Mouse (Mus musculus) testis, adult 2 months (tissue): Measurements from ENCODE around the gene Adssl1. TPM values are rescaled to one million over a fixed set of nuclear protein-coding genes. Genes with fewer than 3 reads are reported as not detected.
A peak's percentile ranks its signal among the peaks of the same experiment; 100 is the strongest.

ENCODE experiments used
- H3K27ac ChIP-seq: fragments of 200-500 bp; 2 replicates; pipeline ENCODE4 v1.5.1; 2012; ENCODE audit warnings: low read depth, low read length; ENCODE audit not compliant: control insufficient read depth, insufficient read depth
- H3K27me3 ChIP-seq: fragments of 200-500 bp; 2 replicates; pipeline ENCODE4 v1.6.1; 2012; ENCODE audit warnings: mild to moderate bottlenecking, low read length, moderate library complexity; ENCODE audit not compliant: control insufficient read depth, insufficient read depth
- H3K36me3 ChIP-seq: fragments of 200-500 bp; 2 replicates; pipeline ENCODE4 v1.6.1; 2012; ENCODE audit warnings: mild to moderate bottlenecking, low read length; ENCODE audit not compliant: control insufficient read depth, insufficient read depth
- H3K4me1 ChIP-seq: fragments of 200-500 bp; 2 replicates; pipeline ENCODE4 v1.6.1; 2012; ENCODE audit warnings: low read length; ENCODE audit not compliant: control insufficient read depth, insufficient read depth
- H3K4me3 ChIP-seq: fragments of 200-500 bp; 2 replicates; pipeline ENCODE4 v1.5.1; 2012; ENCODE audit warnings: low read depth, mild to moderate bottlenecking, low read length, moderate library complexity, mixed read lengths; ENCODE audit not compliant: control insufficient read depth
- CTCF ChIP-seq: fragments of 200-500 bp; IDR thresholded peaks from 2 replicates; pipeline ENCODE4 v1.5.1; 2012; ENCODE audit warnings: low read depth, mild to moderate bottlenecking, inconsistent platforms, low read length, moderate library complexity; ENCODE audit not compliant: control insufficient read depth, insufficient read depth, insufficient replicate concordance
- POLR2A ChIP-seq: fragments of 200-500 bp; IDR thresholded peaks from 2 replicates; pipeline ENCODE4 v1.6.1; 2012; ENCODE audit warnings: low read depth, mild to moderate bottlenecking, inconsistent platforms, low read length, moderate library complexity; ENCODE audit not compliant: control insufficient read depth
- polyA plus RNA-seq: library from polyadenylated mRNA; depleted of rRNA; stranded (reverse); fragments of >200 nt; gene quantifications from 2 replicates; pipeline ENCODE4 v1.2.3, GENCODE M21; 2012

The Adssl1 gene
- polyA plus RNA-seq, 1 experiment, result 8.9 TPM

DNA sequence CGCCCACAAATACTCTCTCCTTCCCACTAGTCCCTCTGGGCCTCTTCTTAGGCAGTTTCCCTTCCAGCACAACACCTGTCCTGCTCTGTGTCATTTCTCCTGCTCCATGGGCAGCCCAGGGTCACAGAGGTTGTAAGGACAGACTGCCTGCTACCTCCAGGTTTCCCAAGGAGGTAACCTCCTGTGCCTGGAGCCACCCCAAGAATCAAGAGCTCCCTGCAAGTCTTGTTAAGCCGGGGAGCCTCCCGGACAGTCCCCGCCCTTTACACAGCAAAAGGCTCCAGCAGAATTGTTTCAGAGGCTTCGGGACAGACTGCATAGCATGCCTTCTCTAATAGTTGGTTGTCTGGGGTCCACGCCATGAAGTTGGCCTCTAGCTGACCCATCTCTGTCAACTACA, 6.6 kb downstream of the Adssl1 start:
- TF ChIP-seq POLR2A, result no peak
- no peak for TF ChIP-seq CTCF
- no peaks in the 10 kb centered on the region for H3K27me3 ChIP-seq
- peaks cover 9% of the 10 kb centered on the region for H3K4me1 ChIP-seq
- no peak overlapping the region for H3K27ac ChIP-seq
- H3K4me3 ChIP-seq, result no peak overlapping the region
- H3K36me3 ChIP-seq, result no peaks in the 10 kb centered on the region

DNA sequence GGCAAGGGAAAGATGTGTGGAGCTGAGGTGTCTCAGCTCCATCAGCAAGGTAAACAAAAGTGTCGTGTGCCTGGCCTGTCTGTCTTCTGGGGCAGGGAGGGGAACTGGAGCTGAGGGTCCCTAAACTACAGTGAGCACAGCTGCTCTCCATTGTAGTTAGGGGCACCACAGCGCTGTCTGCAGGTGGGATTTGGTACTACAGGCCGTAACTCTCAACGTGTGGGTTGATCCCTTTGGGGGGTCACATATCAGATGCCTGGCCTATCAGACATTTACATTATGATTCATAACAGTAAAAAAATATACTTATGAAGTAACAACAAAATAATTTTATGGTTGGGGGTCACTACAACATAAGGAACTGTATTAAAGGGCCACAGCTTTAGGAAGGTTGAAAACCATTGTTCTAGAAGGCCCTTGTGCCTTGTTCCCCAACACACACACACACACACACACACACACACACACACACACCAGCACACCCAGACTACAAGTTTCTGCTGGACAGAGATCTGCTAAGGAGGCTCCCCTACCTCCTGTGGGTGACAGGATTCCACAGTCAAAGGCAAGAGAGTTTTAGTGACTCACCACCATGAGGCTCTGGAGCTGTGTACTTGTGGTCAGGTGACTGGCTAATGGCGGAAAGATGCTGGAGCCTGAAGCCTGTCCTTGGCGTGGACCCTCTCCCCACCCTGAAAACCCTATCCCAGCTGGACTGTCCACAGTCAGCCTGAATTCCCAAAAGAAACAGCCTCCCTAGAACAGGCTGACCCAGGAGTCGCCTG, 7.4 kb downstream of the Adssl1 start:
- Histone ChIP-seq H3K36me3 (no peaks in the 10 kb centered on the region), H3K27me3 (no peaks in the 10 kb centered on the region), H3K4me1 (peaks cover 9% of the 10 kb centered on the region), H3K4me3 (no peak overlapping the region), H3K27ac (no peak overlapping the region)
- TF ChIP-seq CTCF, result peak; percentile 80; the same call in 1 of the 2 replicates
- TF ChIP-seq POLR2A, result no peak

- no peak overlapping the region for H3K27ac ChIP-seq
- H3K27me3 ChIP-seq, result no peaks in the 10 kb centered on the region
- peaks cover 9% of the 10 kb centered on the region for H3K4me1 ChIP-seq
- no peak for TF ChIP-seq POLR2A
- TF ChIP-seq CTCF, result no peak
- no peaks in the 10 kb centered on the region for H3K36me3 ChIP-seq
- peak overlapping the region; percentile 3; the same call in 1 of the 2 replicates for H3K4me3 ChIP-seq
Measured at GRCm38 (mm10) chr12:112628197-112628596, 8.4 kb downstream of the Adssl1 start.

DNA sequence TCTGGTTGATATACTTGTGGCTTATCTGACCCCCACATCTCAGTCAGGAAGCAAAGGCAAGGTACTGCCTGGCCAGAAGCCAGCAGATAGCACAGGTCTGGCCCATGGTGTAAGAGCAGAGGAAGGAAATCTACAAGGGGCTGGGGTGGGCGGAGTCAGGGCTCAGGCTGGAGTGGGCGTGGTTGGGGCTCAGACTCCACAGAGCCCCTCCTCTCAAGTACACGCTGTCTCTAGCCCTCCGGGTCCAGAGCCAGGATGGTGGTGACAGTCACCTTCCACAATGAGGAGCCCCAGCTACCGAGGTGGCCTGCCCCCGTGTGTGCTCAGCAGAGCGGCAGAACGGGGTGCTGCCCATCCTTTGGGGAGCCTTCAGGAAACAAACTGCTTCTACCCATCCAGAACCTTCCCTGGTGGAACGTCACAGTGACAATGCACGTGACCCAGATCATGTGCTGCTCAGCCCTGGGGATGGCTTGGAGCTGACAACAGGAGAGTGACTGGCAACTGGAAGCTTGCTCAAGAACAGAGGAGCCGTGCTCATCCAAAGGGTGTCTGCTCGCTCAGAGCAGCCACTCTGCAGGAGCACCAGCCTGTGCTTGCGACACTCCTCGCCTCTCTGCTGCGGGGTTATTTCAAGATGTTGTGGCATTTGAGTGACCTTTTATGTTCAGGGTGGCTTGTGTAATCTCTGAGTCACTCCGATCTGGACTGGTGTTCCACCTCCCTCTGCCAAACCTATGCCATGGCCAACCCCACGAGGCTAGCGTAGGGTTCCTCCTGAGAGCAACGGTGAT, 9.3 kb downstream of the Adssl1 start:
- TF ChIP-seq CTCF, result no peak; the same call in 1 of the 2 replicates
- peak; percentile 35; the same call in 1 of the 2 replicates for TF ChIP-seq POLR2A
- H3K27ac ChIP-seq, result peak overlapping the region; percentile 25; the same call in 1 of the 2 replicates
- H3K4me3 ChIP-seq, result peak overlapping the region; percentile 46
- H3K4me1 ChIP-seq, result peaks cover 9% of the 10 kb centered on the region
- no peaks in the 10 kb centered on the region for H3K27me3 ChIP-seq
- no peaks in the 10 kb centered on the region for H3K36me3 ChIP-seq

GRCm38 (mm10) chr12:112630029-112630428, 10.2 kb downstream of the Adssl1 start:
- Histone ChIP-seq H3K27ac (no peak overlapping the region), H3K36me3 (no peaks in the 10 kb centered on the region), H3K4me3 (no peak overlapping the region), H3K4me1 (peaks cover 9% of the 10 kb centered on the region), H3K27me3 (no peaks in the 10 kb centered on the region)
- no peak for TF ChIP-seq CTCF
- TF ChIP-seq POLR2A, result no peak

- H3K36me3 ChIP-seq, result no peaks in the 10 kb centered on the region
- peaks cover 9% of the 10 kb centered on the region for H3K4me1 ChIP-seq
- no peak overlapping the region for H3K27ac ChIP-seq
- no peak overlapping the region for H3K4me3 ChIP-seq
- TF ChIP-seq CTCF (no peak), POLR2A (no peak)
- H3K27me3 ChIP-seq, result no peaks in the 10 kb centered on the region
Measured at GRCm38 (mm10) chr12:112630796-112631195, 11.0 kb downstream of the Adssl1 start.

- Histone ChIP-seq H3K4me3 (no peak overlapping the region), H3K27ac (no peak overlapping the region), H3K27me3 (no peaks in the 10 kb centered on the region), H3K4me1 (peaks cover 9% of the 10 kb centered on the region), H3K36me3 (no peaks in the 10 kb centered on the region)
- TF ChIP-seq CTCF (no peak), POLR2A (no peak)
Measured at GRCm38 (mm10) chr12:112631472-112631871, 11.6 kb downstream of the Adssl1 start.
